ENCODE assay signal across 13 mouse cellular contexts in the genomic region with DNA sequence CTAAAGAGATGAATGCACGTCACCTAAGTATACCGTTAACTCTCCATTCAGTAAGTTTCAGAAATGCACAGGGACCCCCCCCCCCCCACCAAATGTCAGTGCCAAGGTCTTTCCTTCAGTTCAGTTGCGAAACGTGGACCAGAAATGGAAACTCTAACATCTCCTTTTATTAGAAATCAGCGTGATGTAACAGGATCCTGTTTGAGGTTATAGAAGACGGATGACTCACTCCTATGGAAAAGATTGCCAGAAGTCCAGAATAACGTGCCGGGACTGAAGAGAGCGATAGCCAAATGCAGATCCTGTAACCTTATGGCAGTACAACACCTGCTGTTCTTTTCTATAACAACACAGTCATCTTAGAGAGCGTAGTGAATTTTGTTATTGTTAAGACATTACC. TPM values are rescaled to one million over a fixed set of nuclear protein-coding genes. Genes with fewer than 3 reads are reported as not detected.
DNase-seq lines count a peak whose midpoint lies in the region; ATAC-seq lines count a peak whose summit lies in the region.
"Had no signal": no experiment of that assay in that cellular context is flagged by ENCODE, and none has a peak within 500 bp of the region (broad histone marks: within the 10 kb centered on the region; RNA-seq: fewer than 3 reads in every experiment).

No protein-coding gene starts in this region.

- WGBS in midbrain, embryonic 11.5 days, result 86% methylated on average over 10 of the region's 10 CpGs
- WGBS in midbrain, embryonic 14.5 days, result 84% methylated on average over 10 of the region's 10 CpGs

- no peak for ATAC-seq in midbrain, embryonic 11.5 days (ENCODE audit: low FRiP score)
- ATAC-seq in midbrain, embryonic 14.5 days (ENCODE audit: low FRiP score, low TSS enrichment), result no peak

- H3K4me3 ChIP-seq in midbrain, embryonic 11.5 days (ENCODE audit: low read depth, low read length), result no peak overlapping the region
- H3K4me3 ChIP-seq in midbrain, embryonic 14.5 days (replicated peaks; ENCODE audit: low read depth, low read length), result no peak overlapping the region
- H3K4me3 ChIP-seq: hindbrain, embryonic 10.5 days; limb, embryonic 12.5 days had no signal

- no peak overlapping the region for H3K4me2 ChIP-seq in midbrain, embryonic 11.5 days
- H3K4me2 ChIP-seq in midbrain, embryonic 14.5 days (ENCODE audit: low read length), result no peak overlapping the region
- H3K4me2 ChIP-seq: limb, embryonic 12.5 days had no signal

- H3K9me3 ChIP-seq in midbrain, embryonic 11.5 days (ENCODE audit: control insufficient read depth, low read length), result no peaks in the 10 kb centered on the region
- no peaks in the 10 kb centered on the region for H3K9me3 ChIP-seq in midbrain, embryonic 14.5 days (ENCODE audit: control insufficient read depth, low read length)
- H3K9me3 ChIP-seq: hindbrain, embryonic 10.5 days; limb, embryonic 12.5 days; megakaryocyte, embryonic 14.5 days had no signal

- H3K27me3 ChIP-seq in midbrain, embryonic 11.5 days (ENCODE audit: control insufficient read depth, insufficient read depth, low read length), result no peaks in the 10 kb centered on the region
- no peaks in the 10 kb centered on the region for H3K27me3 ChIP-seq in midbrain, embryonic 14.5 days (ENCODE audit: control insufficient read depth, insufficient read depth, low read length)

- H3K4me1 ChIP-seq in midbrain, embryonic 11.5 days (ENCODE audit: control insufficient read depth, insufficient read depth, low read length), result no peaks in the 10 kb centered on the region
- H3K4me1 ChIP-seq in midbrain, embryonic 14.5 days (ENCODE audit: control insufficient read depth, insufficient read depth, low read length), result no peaks in the 10 kb centered on the region

- DNase-seq in heart, adult 18-20 months, result peak; percentile 66 to 74
- DNase-seq in heart, postnatal 4 days, result no peak
- peak; percentile 45 for DNase-seq in midbrain, embryonic 11.5 days (ENCODE audit: low spot score, missing footprints)
- DNase-seq in midbrain, embryonic 14.5 days, result no peak
- peak; percentile 33 to 61 for DNase-seq in cerebellum, postnatal 36 days
- DNase-seq in frontal cortex, postnatal 10 days (ENCODE audit: low spot score in 2 of 2), result no peak
- no peak for DNase-seq in frontal cortex, postnatal 14 days (ENCODE audit: low spot score in 2 of 2)
- DNase-seq in gastrocnemius, adult 8-10 months (ENCODE audit: low spot score in 2 of 2), result no peak
- DNase-seq: thymus, postnatal 4 days had no signal

- no peak overlapping the region for H3K27ac ChIP-seq in midbrain, embryonic 11.5 days (ENCODE audit: low read depth, low read length)
- no peak overlapping the region for H3K27ac ChIP-seq in midbrain, embryonic 14.5 days (replicated peaks; ENCODE audit: low read depth, low read length)
- H3K27ac ChIP-seq: limb, embryonic 12.5 days had no signal

- no peak overlapping the region for H3K9ac ChIP-seq in midbrain, embryonic 11.5 days (ENCODE audit: low read length)
- H3K9ac ChIP-seq in midbrain, embryonic 14.5 days (replicated peaks; ENCODE audit: low read length), result no peak overlapping the region
- H3K9ac ChIP-seq: limb, embryonic 12.5 days had no signal

- no peaks in the 10 kb centered on the region for H3K36me3 ChIP-seq in midbrain, embryonic 11.5 days (ENCODE audit: control insufficient read depth, insufficient read depth, low read length)
- no peaks in the 10 kb centered on the region for H3K36me3 ChIP-seq in midbrain, embryonic 14.5 days (ENCODE audit: control insufficient read depth, insufficient read depth, low read length)
- H3K36me3 ChIP-seq: hindbrain, embryonic 10.5 days; limb, embryonic 12.5 days had no signal

RNA-seq across cellular contexts. Expression of gene Cxcl10, which starts 19.7 kb away (rescaled TPM):
- total RNA-seq in heart, adult 18-20 months (2021), result under 1 TPM in 1 of 2 experiments, not detected in 1; 0.25 TPM
- total RNA-seq in heart, postnatal 4 days (2021), result under 1 TPM in 1 of 2 experiments, not detected in 1; 0.47 TPM
- 0.33 and 0.54 TPM in 2 replicates for polyA plus RNA-seq in midbrain, embryonic 11.5 days (2014; fragmentation: Nextera tagmentation; extraction: Ambion mirVana)
- 3.5 TPM in 1 of 2 replicates, not detected in the other for polyA plus RNA-seq in midbrain, embryonic 14.5 days (2014; fragmentation: Nextera tagmentation; extraction: Ambion mirVana)
- under 1 TPM in 1 of 4 experiments, not detected in 3; 0.46 TPM for total RNA-seq in gastrocnemius, adult 8-10 months (2022)
- polyA plus RNA-seq: neural tube, embryonic 14.5 days had no signal

RNA-seq across cellular contexts. Expression of gene Art3, which starts 36.8 kb away (rescaled TPM):
- 100 to 1,000 TPM; 595 to 602 TPM for total RNA-seq in heart, adult 18-20 months (2021)
- total RNA-seq in heart, postnatal 4 days (2021), result 100 to 1,000 TPM; 284 to 319 TPM
- 0.78 and 2.5 TPM in 2 replicates for polyA plus RNA-seq in midbrain, embryonic 11.5 days (2014; fragmentation: Nextera tagmentation; extraction: Ambion mirVana)
- 3.7 and 6.1 TPM in 2 replicates for polyA plus RNA-seq in midbrain, embryonic 14.5 days (2014; fragmentation: Nextera tagmentation; extraction: Ambion mirVana)
- total RNA-seq in gastrocnemius, adult 8-10 months (2022), result 100 to 1,000 TPM; 404 to 480 (median 430) TPM

RNA-seq across cellular contexts. Expression of gene Cxcl9, which starts 40.5 kb away (rescaled TPM):
- 10 to 100 TPM in 1 of 2 experiments, 1 to 10 TPM in 1; 2.1 to 10.8 TPM for total RNA-seq in heart, adult 18-20 months (2021)
- total RNA-seq in heart, postnatal 4 days (2021), result under 1 TPM; 0.26 to 0.74 TPM
- polyA plus RNA-seq in midbrain, embryonic 11.5 days (2014; fragmentation: Nextera tagmentation; extraction: Ambion mirVana), result not detected in 2 replicates
- polyA plus RNA-seq in midbrain, embryonic 14.5 days (2014; fragmentation: Nextera tagmentation; extraction: Ambion mirVana), result not detected in 2 replicates
- total RNA-seq in gastrocnemius, adult 8-10 months (2022), result under 1 TPM in 2 of 4 experiments, not detected in 2; 0.15 to 0.47 TPM
- polyA plus RNA-seq: hindbrain, embryonic 10.5 days; limb, embryonic 12.5 days; neural tube, embryonic 14.5 days had no signal

RNA-seq across cellular contexts. Expression of gene Sdad1, which starts 58.1 kb away (rescaled TPM):
- total RNA-seq in heart, adult 18-20 months (2021), result 10 to 100 TPM; 11.4 to 13.8 TPM
- 10 to 100 TPM; 20.0 to 21.7 TPM for total RNA-seq in heart, postnatal 4 days (2021)
- 40.4 and 40.9 TPM in 2 replicates for polyA plus RNA-seq in midbrain, embryonic 11.5 days (2014; fragmentation: Nextera tagmentation; extraction: Ambion mirVana)
- polyA plus RNA-seq in midbrain, embryonic 14.5 days (2014; fragmentation: Nextera tagmentation; extraction: Ambion mirVana), result 29.9 and 38.8 TPM in 2 replicates
- total RNA-seq in gastrocnemius, adult 8-10 months (2022), result 10 to 100 TPM; 15.4 to 21.1 (median 18.4) TPM

Comparison
In these comparisons a context has a peak if more than half of its experiments do, and no peak if none do; other contexts are left out.
1. DNase-seq: peak in heart, adult 18-20 months (2 of 2), midbrain, embryonic 11.5 days (single experiment) and cerebellum, postnatal 36 days (2 of 2); none in heart, postnatal 4 days (single experiment), midbrain, embryonic 14.5 days (single experiment), frontal cortex, postnatal 10 days (0 of 2), frontal cortex, postnatal 14 days (0 of 2) and gastrocnemius, adult 8-10 months (0 of 2).